Mouse (Mus musculus) T-helper 1 cell (primary cell): ENCODE measurements around the gene Stpg3.
"Not testable (repeated sequence)": the region's sequence is repeated elsewhere in the genome, so short reads cannot be mapped to it uniquely, and the experiment has no call there.

ENCODE experiments used
- in situ Hi-C: fragments of 300-600 bp; cut with MboI, MseI; formaldehyde crosslinking; loops from one replicate; pipeline ENCODE4 v1.15.1; 2025; ENCODE audit warnings: high pct_unique_total_duplicates

Stpg3 gene

GRCm38 (mm10) chr2:25214444-25214843, at the start of gene Stpg3:
TSS of gene Stpg3 (minus strand) at chr2:25214637.
- in situ Hi-C loops = no loop called here

DNA sequence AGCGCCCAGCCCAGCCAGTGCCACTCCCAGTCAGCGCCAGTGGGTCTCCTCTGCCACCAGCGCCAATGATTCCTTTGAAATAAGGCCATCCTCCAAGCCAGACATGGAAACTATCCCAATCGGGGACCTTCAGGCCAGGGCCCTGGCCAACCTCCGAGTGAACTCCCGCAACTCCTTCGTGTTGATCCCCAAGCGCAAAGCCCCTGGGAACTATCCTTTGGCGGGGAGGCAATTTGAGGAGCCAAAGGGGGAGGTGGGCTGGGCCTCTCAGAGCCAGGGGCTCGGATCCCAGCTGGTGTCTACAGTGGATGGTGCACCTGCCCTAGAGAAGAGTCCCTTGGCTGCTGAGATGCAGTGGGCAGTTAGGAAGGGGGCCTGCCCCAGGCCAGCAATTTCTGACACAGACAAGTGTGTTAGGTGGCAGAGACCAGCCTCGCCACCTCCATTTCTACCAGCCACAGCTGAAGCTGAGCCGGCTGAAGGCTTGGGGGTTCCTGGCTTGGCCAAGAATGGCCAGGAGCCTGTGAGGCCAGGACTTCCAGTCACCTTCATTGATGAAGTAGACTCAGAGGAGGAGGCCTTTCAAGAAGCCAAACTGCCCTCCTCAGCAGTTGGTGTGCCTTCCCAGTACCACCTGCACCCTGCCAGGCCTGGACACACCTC, 49.3 kb upstream of the Stpg3 start:
- in situ Hi-C loops = no loop called here

- in situ Hi-C loops = no loop called here
Measured at GRCm38 (mm10) chr2:25262795-25263622, 48.6 kb upstream of the Stpg3 start.

GRCm38 (mm10) chr2:25262291-25262767, 47.9 kb upstream of the Stpg3 start, which contains the start of gene Tprn:
TSS of gene Tprn (plus strand) at chr2:25262618.
- in situ Hi-C loops = no loop called here

GRCm38 (mm10) chr2:25261870-25262269, 47.4 kb upstream of the Stpg3 start:
- in situ Hi-C loops = no loop called here

GRCm38 (mm10) chr2:25258887-25259286, 44.5 kb upstream of the Stpg3 start:
- in situ Hi-C loops = no loop called here

- in situ Hi-C loops = not testable (repeated sequence)
Measured at GRCm38 (mm10) chr2:25257250-25257649, 42.8 kb upstream of the Stpg3 start.

GRCm38 (mm10) chr2:25256443-25257109, 42.1 kb upstream of the Stpg3 start:
- in situ Hi-C loops = not testable (repeated sequence)

DNA sequence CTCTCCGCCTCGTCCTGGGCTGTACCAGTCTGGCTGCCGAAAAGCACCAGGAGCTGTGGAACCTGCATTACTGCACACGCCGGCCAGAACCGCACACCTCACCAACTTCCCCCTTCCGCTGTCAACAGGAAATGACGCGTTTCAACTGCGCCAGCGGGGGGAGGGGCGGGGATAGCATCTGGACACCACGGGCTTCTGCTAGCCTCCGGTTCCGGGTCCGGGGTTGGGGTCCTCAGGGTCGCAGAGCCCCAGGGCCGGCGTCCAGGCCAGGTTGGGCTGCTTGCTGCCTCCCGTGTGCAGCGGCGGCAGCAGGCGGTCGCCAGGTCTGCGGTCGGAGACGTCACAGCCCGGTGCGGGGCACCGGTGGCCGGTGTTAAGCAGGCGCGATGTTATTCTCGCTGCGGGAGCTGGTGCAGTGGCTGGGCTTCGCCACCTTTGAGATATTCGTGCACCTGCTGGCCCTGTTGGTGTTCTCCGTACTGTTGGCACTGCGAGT, 40.9 kb upstream of the Stpg3 start, which contains the start of gene Tmem203:
Tmem203 (plus strand) TSS at position 156 of the 496 bp plus-strand sequence.
- in situ Hi-C loops = no loop called here

DNA sequence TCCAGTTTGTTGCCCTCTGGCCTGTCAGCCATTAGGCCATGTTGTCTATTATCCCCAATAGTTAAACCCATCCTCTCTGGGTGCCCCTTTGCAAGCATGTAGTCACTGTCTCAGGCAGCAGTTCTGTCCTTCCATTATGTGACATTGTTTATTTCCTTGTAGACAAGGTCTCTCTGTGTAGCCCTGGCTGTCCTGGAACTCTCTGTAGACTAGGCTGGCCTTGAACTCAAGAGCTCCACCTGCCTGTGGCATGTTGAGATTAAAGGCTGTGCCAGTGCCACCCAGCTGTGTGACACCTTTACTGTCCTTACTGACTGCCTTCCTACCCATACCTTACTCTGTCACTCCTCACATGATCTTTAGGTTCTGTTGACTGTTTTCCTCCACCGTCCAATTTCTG, 37.9 kb upstream of the Stpg3 start:
- in situ Hi-C loops = loop anchor here (5.0 kb wide), 1 partner anchor 60 kb away; no protein-coding TSS in a partner anchor

GRCm38 (mm10) chr2:25246183-25247072, 32.0 kb upstream of the Stpg3 start, which contains the start of gene AL732309.1:
TSS of gene AL732309.1 (minus strand) at chr2:25246863.
- in situ Hi-C loops = no loop called here

DNA sequence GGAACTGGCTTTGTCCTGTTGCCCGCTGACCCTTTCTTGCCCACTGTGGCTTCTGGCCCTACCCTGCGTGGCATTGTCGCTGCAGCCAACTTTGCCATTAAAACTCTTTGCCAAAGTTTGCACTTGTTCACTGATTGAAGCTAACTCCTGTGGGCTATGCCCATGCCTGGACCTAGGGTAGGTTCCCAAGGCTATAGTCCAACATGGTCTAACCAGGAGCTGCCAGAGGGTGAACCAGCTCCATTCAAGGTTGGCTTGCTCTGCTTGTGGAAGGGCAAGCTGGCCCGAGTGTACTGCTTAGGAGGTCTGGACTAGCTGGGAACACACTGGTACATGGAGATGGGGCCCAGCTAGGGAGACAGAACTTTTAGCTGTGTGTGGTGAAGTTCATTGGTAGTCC, 29.7 kb upstream of the Stpg3 start:
- in situ Hi-C loops = no loop called here

- in situ Hi-C loops = no loop called here
Measured at GRCm38 (mm10) chr2:25243342-25243741, 28.9 kb upstream of the Stpg3 start.

DNA sequence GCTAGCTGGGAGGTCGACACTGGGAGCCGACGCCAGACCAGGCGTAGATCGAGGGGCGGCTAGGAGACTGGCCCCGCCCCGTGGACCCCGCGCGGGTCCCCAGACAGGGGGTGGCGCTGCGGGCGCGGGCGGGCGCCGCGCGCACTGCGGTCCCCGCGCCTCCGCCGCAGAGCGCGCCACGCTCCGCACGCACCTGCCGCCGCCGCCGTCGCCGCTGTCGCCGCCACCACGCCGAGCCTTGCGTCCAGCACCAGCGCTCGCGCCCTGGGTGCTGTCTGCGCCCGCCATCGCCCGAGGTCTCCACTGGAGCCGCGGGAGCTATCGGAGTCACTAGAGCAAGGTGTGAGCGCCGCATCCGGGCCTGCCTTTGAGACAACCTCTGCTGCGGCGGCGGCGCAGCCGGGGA, 27.7 kb upstream of the Stpg3 start, which contains the start of the genes Rnf208 and Cysrt1:
Rnf208 (plus strand) TSS at position 155 of the 406 bp plus-strand sequence.
Cysrt1 (minus strand) TSS at position 352 of the 406 bp plus-strand sequence.
- in situ Hi-C loops = no loop called here

DNA sequence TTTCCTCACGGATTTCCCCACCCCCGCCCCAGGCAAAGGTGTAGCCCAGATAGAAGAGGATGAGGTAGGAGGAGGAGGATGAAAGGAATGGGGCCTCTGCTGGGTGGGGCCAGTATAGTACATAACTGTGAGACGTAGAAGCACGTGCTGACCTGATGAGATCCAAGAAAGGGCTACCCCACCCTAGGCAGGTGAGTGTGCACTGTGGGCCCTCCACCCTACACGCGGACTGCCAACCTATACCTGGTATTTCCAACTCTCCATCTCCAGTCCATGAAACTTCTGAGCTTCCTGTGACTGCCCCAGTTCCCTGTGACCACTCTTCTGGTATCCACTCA, 27.0 kb upstream of the Stpg3 start:
- in situ Hi-C loops = no loop called here

GRCm38 (mm10) chr2:25240723-25241437, 26.4 kb upstream of the Stpg3 start:
- in situ Hi-C loops = no loop called here

GRCm38 (mm10) chr2:25240310-25240709, 25.9 kb upstream of the Stpg3 start:
- in situ Hi-C loops = no loop called here

GRCm38 (mm10) chr2:25239766-25240165, 25.3 kb upstream of the Stpg3 start:
- in situ Hi-C loops = no loop called here

DNA sequence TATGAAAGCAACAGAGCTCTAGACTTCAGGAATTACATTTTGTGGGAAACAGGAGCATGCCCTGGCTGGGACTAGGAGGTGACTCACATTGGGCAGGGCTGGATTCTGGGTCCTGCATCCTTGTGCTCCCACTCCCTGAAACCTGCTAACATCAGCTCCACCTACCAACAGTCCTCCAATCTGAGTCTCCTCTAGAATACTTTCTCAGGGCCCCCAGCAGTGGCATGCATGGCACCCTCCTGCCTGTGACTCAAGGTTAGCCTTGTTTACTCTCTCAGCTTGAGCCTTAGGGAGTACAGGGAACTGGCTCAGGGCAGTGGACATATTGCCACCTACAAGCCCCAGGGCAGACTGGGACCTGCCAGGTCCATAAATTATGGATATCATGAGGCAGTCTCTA, 23.7 kb upstream of the Stpg3 start:
- in situ Hi-C loops = no loop called here

GRCm38 (mm10) chr2:25237522-25237921, 23.1 kb upstream of the Stpg3 start:
- in situ Hi-C loops = no loop called here
